Mouse (Mus musculus) spleen, postnatal 14 days (tissue): ENCODE measurements around the gene Ankzf1.

ENCODE experiments used
- DNase-seq, 2 experiments: peaks; one replicate each; pipeline ENCODE4 v3.0.0; 2021 to 2022; ENCODE audit warnings: low spot score in 2 of 2

The Ankzf1 gene

GRCm38 (mm10) chr1:75191622-75192402 lies at the start of gene Ankzf1, which contains the start of gene Atg9a:
TSS of gene Ankzf1 (plus strand) at chr1:75192151.
TSS of gene Atg9a (minus strand) at chr1:75192196.
- peak; percentile 84 to 89 for DNase-seq

DNA sequence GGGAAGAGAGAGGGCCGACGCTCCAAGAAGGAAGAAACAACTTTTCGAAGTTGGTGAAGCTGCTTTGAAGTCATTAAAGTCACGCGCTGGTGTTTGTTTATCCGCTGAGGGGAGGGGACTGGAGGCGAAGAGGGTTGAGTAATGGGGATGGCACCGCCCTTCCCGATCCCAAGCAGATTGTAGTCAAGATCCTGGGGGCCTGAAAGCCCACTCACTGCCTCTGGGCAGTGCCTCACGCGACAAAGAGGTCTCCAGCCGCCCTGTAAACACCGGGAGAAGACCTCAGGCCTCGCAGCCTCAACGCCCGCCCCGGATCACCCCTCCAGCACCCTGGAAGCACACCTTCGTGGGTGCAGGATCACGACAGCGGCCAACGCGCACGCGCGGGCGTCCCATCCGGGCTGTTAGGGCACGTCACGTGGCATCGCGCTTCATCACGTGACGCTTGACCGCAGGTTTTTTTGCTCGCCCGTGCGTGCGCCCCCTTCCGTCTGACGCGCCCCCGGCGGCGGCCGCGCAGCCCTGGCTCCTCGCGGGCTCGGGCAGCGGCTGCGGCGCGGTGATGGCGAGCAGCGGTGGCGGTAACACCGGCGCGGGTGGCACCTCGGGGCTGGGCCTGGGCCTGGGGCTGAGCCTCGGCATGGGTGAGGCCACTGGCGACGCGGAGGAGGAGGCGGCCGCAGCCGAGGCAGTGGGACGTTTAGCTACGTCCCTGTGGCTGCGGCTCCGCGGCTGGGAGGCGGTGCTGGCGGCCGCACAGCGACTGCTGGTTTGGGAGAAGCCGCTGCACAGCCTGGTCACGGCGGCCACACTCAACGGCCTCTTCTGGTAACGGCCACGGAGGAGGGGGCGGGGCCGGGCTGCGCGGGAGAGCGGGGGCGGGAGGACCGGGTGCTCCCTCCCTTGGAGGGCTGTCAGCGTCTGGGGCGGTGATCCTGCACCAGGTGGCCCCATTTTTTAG lies 49.4 kb upstream of the Ankzf1 start, which contains the start of the genes Cnppd1 and Retreg2:
TSS of gene Cnppd1 (minus strand) at position 411 of the 961 bp plus-strand sequence.
TSS of gene Retreg2 (plus strand) at position 478 of the 961 bp plus-strand sequence.
- peak; percentile 94 for DNase-seq

DNA sequence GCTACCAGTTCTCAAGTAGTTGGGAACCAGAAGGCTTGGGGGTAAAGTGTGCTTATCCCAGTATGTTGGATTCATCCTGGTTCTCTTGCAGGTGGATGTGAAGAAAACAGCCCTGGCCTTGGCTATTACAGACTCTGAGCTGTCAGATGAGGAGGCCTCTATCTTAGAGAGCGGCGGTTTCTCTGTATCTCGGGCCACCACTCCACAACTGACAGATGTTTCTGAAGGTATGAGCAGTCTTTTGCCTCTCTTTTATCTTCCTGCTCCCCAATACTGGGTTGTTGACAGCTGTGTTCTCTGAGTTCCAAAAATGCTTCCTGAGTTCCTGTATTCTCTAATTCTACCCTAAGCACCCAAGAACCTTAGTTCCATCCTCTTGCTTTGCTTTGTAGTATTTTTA lies 46.4 kb upstream of the Ankzf1 start:
- no peak for DNase-seq

- no peak for DNase-seq
Measured at GRCm38 (mm10) chr1:75147411-75148135, 44.4 kb upstream of the Ankzf1 start.

DNA sequence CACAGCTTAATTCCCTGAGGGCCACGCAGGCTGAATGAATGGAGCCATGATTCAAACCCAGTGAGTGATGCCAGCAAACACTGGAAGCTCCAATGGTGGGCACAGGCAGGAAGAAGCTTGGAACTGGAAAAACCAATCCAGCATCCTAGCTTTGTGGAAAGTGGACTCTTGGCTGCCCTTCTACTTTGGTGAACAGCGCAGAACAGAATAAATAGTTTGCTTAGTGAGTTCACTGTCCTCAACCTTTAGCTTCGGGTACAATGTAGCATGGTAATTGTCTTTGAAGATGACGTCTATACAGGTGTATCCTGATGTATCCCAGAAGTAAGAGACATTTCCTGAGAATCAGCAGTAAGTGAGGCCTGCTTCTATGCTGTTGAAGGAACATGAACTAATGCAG lies 43.2 kb upstream of the Ankzf1 start:
- DNase-seq = no peak

DNA sequence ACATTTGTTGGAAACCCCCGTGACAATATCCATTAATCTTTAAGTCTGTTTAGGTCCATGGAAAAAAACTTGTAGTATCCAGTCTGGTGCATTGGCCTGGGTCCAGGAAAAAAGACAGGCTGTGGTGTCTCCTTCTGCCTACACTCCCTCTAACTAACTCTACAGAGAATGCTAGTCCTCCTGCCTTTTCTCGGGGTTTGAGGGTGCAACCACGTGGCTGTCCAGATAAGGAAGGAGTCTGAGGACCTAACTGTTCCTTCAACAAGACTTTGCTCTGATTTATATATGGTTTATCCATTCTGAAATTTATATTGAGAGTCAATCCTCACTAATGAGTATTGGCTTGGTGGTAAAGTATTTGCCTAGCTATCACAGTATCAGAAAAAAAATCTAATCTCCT lies 36.1 kb upstream of the Ankzf1 start:
- no peak for DNase-seq

DNA sequence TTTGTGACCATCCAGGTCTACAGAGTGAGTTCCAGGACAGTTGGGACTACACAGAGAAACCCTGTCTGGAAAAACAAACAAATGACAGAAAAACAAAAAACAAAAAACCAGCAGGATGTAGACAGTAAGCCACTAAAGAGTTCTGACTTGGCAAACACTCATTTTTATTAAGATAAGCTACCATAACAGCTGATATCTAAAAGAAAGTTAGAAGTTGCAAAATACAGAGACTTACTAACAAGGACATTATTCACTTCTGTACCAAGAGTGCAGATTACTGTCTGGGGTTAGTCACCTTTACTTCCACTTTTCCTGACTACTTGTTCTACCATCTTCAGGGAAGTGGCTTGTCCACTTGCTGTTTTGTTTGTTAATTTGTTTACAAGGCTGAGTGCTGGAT lies 33.0 kb upstream of the Ankzf1 start:
- no peak for DNase-seq

DNA sequence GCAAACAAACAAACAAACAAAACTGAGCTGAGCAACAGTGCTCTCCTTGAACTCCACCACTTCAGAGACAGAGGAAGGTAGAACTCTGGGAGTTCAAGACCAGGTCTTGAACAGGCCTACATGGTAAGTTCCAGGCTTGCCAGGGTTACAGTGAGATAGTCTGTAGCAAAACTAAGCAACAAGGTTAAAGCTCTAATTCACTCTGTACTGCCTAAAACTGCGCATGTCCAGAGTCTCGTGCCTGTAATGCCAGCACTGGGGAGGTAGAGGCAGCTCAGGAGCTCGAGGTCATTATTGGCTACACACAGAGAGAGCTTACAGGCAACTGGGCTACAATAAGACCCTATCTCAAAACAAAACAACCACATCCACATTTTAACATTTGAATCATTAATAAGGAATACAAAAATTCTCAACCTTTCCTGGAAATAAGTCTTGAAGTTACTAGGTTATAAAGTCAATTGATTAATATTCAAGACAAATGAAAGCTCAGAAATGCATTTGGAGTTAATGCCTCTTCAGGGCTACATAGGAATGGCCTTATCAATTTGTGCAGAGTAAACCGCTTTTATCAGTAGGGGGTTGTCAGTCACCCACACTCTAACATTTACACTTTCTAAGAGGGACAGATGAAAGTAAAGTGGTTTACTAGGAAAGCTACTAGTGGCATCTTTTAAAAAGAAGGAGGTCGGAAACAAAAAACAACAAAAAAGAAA lies 32.3 kb upstream of the Ankzf1 start:
- DNase-seq = no peak

DNA sequence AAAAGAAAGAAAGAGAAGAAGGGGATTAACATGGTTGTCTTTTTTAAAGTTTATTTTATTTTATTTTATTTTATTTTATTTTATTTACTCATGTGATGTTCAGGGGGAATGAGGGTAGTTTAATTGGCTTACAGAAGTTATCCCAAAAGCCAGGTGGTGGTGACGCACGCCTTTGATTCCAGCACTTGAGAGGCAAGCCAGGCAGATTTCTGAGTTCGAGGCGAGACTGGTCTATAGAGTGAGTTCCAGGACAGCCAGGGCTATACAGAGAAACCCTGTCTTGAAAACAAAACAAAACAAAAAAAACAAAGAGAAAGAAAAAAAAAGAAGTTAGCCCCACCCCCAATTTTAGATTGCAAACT lies 31.7 kb upstream of the Ankzf1 start:
- DNase-seq = no peak

DNA sequence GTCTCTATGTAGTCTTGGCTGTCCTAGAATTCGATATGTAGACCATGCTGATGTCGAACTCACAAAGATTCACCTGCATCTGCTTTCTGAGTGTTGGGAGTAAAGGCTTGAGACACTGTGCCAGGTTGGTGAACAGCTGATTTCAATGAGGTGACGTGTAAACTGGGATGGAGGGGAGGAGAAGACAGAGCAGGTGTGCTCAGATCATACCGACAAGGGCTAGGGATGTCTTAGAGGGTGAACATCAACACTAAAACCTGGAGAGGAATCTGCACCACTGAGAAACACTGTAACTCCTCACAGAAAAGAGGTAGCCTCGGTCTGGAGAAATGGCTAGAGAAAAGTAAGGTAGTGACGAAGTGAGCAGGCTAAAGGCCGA lies 23.9 kb upstream of the Ankzf1 start:
- no peak for DNase-seq

GRCm38 (mm10) chr1:75168472-75169464 lies 23.2 kb upstream of the Ankzf1 start, which contains the start of gene Zfand2b:
TSS of gene Zfand2b (plus strand) at chr1:75168646.
- DNase-seq = peak; percentile 98

DNA sequence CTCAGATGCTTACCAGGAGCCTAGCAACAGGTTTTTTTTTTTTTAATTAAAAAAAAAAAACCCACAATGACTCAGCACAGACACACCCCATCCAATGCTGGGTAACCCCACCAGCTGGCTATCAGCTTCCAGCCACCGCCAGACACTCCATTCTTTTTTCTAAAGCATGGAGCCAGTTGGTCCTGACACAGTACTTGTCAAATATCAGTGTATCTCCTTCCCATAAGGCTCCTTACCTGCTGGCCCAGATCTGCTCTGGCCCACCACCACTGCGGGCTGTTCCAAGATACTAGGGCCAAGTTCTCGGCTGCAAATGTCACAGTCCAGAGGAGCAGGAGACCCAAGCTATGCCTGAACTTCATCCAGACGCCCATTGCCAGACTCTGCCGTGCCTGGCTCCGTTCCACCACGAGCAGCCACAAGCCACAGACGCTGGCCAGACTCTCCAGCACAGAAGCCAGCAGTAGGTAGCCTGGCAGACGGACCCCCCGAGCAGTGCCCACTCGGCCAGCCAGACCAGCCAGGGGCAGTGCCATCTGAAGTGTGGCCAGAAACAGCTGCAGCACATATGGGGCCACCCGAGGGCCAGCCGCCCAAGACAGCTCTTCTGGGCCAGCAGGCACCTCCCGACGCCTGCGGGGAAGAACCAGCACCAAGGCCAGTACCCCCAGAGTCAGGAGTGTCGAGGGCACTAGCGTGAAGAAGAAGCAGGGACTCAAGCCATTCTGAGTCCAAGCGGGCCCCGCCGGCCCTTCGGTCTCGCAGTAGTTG lies 12.4 kb upstream of the Ankzf1 start:
- DNase-seq = peak in 1 of 2 experiments; percentile 38

- DNase-seq = peak; percentile 82 to 85
Measured at GRCm38 (mm10) chr1:75180105-75180590, 11.8 kb upstream of the Ankzf1 start, which contains the start of gene Abcb6. TSS of gene Abcb6 (minus strand) at chr1:75180392.

GRCm38 (mm10) chr1:75180741-75181140 lies 11.2 kb upstream of the Ankzf1 start:
- DNase-seq = no peak

DNA sequence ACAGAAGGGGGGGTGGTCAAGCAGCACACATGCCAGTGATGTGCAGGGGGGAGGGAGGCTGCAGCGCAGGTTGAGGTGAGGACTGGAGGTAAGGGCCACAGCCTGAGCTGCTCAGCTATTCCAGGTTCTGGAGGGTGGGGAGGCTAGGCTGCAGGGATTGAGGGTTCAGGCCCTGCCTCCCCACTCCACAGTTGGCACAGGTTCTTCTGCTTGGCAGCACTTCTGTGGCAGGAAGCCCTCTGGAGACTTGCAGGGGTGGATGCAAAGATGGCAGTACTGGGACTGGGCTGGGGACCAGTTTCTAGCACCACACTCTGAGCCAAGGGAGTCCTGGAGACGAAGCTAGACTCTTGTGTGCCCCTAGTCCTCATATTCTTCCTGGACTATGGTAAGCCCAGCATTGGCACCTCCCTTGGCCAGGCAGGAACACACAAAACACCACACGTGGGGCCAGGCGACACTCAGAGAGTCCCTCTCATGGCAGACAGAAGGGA lies 10.5 kb upstream of the Ankzf1 start:
- no peak for DNase-seq

DNA sequence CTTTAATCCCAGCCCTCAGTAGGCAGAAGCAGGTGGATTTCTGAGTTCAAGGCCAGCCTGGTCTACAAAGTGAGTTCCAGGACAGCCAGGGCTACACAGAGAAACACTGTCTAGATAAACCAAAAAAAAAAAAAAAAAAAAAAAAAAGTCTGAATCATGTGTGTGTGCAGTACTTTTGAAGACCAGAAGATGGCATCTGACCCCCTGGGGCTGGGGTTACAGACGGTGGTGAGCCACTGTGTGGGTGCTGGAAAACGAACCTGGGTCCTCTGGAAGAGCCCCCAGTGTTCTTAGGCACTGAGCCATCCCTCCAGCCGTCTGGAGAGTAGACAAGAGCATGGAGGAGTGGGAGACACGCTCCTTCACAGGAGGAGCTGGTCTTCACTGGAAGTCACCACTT lies 9.8 kb upstream of the Ankzf1 start:
- DNase-seq = no peak

- no peak for DNase-seq
Measured at GRCm38 (mm10) chr1:75185495-75185894, 6.5 kb upstream of the Ankzf1 start.

- DNase-seq = no peak
Measured at GRCm38 (mm10) chr1:75187126-75187525, 4.8 kb upstream of the Ankzf1 start.
